Mouse (Mus musculus) lung, postnatal 4 days (tissue): ENCODE measurements around the gene Gnai1.

Experiments
- DNase-seq, 2 experiments: peaks; one replicate each; pipeline ENCODE4 v3.0.0; 2021

Gnai1 gene

GRCm38 (mm10) chr5:18282095-18282494, 78.1 kb downstream of the Gnai1 start:
- DNase-seq, result no peak

DNA sequence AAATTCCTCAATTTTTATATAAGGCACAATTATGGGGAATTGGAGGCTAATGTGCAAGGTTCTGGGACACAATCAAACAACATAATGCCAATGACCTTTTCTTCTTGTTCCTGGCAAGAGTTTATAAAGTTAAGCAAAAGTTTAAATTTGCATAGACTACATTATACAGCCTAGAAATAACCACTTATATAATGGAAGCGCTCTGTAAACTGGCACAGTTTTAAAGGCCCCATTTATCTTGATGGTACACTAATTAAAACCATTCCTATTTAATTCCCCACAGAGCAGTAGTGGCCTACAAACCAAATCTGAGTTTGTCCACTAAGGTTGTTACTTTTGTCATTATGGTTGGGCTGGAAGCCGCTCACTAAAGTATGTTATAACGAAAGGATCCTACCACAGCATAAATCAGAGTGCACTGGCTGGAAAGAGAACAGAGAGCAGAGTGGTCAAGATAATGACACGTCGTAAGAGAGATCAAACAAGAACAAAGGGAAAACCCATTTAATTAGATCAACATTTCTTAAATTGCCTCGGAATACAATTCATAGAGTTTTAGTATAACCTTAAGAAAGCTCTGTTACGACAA, 85.7 kb downstream of the Gnai1 start:
- DNase-seq, result no peak

- DNase-seq, result peak in 1 of 2 experiments; percentile 28
Measured at GRCm38 (mm10) chr5:18273291-18274284, 86.6 kb downstream of the Gnai1 start.

DNA sequence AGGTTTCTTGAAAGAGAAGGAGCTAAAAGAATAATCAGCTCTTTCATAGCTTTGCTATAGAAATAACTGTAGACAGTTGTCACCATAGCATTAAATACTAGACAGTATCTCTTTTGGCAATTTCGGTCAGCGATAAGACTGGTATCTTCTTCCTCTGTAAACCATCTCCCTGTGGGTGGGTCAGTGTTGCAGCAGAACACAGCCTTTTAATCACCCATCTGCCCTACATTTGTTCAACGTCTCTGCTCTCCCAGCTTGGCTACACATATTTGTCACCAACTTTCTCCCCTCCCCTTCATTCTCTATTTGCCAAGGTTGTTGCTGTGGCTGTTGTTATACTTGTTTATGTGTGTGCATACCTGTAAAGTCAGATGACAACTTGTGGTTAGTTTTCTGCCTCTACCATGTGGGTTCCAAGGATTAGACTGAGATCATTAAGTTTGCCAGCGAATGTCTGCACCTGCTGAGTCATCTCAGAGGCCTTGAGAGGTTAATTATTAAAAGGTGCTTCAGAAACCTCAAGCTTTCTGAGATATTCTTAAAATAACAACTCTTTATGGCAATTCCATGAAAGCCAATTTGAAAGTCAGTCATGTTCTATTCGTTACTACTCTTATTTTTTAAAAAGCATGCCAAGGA, 109.7 kb downstream of the Gnai1 start:
- no peak for DNase-seq

DNA sequence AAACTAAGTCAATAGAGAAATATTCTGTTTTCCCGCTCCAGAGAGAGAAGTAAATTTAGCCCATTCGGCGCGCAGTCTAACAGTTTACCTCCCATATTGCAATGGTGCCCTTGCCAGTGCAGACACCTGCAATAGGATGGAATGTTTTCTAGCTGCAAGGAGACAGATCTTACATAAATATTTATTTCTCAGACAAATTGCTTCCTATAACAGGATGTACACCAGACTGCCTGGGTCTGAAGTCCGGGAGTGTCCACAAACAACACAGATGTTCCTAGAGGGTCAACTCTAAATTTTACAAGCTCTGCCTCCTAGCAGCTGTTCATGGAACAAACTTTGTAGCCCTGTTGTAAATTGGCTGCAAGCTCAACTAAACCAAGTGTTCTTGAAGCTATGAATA, 111.0 kb downstream of the Gnai1 start:
- DNase-seq, result peak in 1 of 2 experiments; percentile 19

- no peak for DNase-seq
Measured at GRCm38 (mm10) chr5:18229396-18229795, 130.8 kb downstream of the Gnai1 start.

DNA sequence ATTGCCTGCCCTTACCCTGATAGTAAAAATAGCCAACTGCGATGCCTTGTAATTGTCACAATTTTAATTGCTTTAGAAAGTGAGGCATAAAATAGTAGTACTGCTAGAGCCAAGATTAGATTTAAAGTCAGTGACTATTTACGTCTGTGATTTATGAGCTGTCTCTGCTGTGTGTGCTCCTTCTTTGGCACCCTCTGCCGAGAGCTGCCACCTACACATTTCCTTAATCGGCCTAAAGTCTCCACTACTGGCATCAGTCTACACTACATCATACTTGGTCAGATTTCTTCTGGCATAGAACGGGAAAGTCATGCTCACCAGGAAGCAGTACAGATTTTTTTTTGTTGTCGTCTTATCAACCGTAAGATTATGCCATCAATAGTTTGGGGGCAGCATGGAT, 131.3 kb downstream of the Gnai1 start:
- no peak for DNase-seq

GRCm38 (mm10) chr5:18220873-18221272, 139.3 kb downstream of the Gnai1 start:
- DNase-seq, result peak; percentile 12 to 55

- no peak for DNase-seq
Measured at GRCm38 (mm10) chr5:18218292-18218691, 141.9 kb downstream of the Gnai1 start.

- DNase-seq, result no peak
Measured at GRCm38 (mm10) chr5:18217856-18218255, 142.3 kb downstream of the Gnai1 start.
